Mouse (Mus musculus): ENCODE data around the gene Srarp.

Gene Srarp

DNA sequence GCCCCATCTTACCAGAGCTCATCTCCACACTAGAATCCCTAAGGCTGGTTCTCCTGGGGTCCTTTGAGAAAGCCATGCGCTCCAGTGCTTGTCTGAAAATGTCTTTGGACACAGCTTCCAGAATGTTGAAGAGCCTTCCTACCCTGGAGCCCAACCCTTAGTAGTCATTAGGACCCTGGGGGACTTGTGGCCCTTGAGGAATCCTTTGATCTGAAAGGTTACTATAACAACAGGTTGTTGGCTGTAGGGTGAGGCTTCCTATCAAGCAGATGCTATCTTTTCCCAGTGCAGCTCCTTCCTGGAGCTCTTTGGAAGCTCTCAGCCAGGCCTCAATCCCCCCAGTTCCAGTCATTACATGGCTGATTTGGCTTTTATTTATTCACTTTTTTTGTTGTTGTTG lies at the start of gene Srarp:
Gene Srarp (minus strand): TSS at position 132 of the 400 bp plus-strand sequence.
- in situ Hi-C loops (cut with MboI; ENCODE audit: unreplicated experiment in 2 of 2): loop anchor here (25.0 kb wide), 3 partner anchors 351 to 1976 kb away; partner anchors contain the start of genes Casp9 (in 1 of the 2), Dnajc16 (in 1 of the 2) and Pramef8 (in 1 of the 2)

DNA sequence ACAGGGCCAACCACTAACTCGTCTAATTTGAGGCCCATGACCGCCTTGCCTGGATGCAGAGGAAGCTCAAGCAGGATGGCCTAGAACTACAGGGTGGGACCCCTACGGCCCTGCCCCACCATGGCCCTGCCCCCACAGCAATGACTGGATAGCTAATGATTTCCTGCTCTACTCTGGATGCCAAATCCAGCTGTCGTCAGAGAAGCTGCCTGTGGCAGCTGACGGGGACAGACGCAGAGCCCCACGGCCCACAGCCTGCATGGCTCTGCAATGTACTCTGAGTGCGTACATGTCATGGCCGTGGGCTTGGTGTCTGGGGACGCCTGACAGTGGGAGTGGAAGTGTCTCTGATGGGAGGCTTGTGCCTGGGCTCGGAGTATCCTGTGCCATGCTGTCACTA lies 48.2 kb upstream of the Srarp start:
- in situ Hi-C loops (cut with MboI; ENCODE audit: unreplicated experiment in 2 of 2): no loop called here

- in situ Hi-C loops (cut with MboI; ENCODE audit: unreplicated experiment in 2 of 2): no loop called here
Measured at GRCm38 (mm10) chr4:141479411-141479810, 43.5 kb upstream of the Srarp start.

- in situ Hi-C loops (cut with MboI; ENCODE audit: unreplicated experiment in 2 of 2): no loop called here
Measured at GRCm38 (mm10) chr4:141478794-141479193, 42.9 kb upstream of the Srarp start.

- in situ Hi-C loops (cut with MboI; ENCODE audit: unreplicated experiment in 2 of 2): no loop called here
Measured at GRCm38 (mm10) chr4:141478225-141478624, 42.3 kb upstream of the Srarp start.

- in situ Hi-C loops (cut with MboI; ENCODE audit: unreplicated experiment in 2 of 2): no loop called here
Measured at GRCm38 (mm10) chr4:141477681-141478102, 41.8 kb upstream of the Srarp start.

GRCm38 (mm10) chr4:141474431-141474830 lies 38.5 kb upstream of the Srarp start:
- in situ Hi-C loops (cut with MboI; ENCODE audit: unreplicated experiment in 2 of 2): no loop called here

DNA sequence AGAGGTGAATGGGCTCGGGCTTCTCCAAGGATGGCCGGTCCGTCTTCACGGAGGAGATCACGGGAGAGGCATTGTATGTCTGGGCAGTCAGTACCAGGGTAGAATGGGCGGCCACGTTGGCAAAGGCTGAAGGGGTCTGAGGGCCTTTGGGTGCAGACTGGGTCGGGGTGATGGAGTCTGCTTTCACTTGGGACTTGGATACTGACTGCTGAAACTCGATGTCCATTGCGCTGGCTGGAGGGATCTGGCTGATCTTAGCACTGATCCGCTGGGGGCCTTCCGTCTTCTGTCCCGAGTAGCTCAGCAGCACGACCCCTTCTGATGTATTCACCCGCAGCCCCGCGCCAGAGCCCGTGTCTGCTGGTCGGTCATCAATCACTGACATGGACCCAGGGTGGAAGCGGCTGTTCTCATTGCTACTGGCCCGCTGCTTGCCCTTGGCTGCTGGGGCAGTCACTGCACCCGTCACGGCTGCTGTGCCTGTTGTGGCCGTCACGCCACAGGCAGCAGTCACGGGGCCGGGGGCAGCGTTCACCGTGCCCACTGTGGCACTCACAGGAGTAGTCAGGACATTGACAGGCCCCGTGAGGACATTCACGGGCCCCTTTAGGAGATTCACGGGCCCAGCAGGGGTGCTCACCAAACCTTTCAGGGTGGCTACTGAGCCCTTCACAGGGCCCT lies 36.9 kb upstream of the Srarp start:
- in situ Hi-C loops (cut with MboI; ENCODE audit: unreplicated experiment in 2 of 2): no loop called here

- in situ Hi-C loops (cut with MboI; ENCODE audit: unreplicated experiment in 2 of 2): no loop called here
Measured at GRCm38 (mm10) chr4:141471491-141471890, 35.6 kb upstream of the Srarp start.

GRCm38 (mm10) chr4:141469343-141469742 lies 33.4 kb upstream of the Srarp start:
- in situ Hi-C loops (cut with MboI; ENCODE audit: unreplicated experiment in 2 of 2): no loop called here

DNA sequence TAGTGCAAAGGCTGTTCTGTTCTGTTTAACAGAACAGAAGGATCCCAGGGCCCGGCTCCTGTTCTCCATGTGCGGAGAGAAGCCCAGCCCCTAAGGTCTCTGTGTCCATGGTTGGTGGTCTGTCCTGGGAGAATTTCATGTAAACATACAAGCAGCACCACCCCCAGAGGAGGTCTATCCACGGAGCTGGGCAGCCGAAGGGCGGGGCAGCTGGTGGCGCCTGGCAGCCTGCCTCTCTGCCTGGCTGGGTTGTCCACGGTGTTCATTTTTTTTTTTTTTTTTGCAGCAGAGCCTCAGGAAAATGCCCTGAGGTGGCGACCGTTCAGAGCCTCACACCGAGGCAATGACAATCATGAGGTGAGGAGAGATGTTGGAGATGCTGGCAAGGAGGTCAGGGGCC lies 32.7 kb upstream of the Srarp start:
- in situ Hi-C loops (cut with MboI; ENCODE audit: unreplicated experiment in 2 of 2): no loop called here

DNA sequence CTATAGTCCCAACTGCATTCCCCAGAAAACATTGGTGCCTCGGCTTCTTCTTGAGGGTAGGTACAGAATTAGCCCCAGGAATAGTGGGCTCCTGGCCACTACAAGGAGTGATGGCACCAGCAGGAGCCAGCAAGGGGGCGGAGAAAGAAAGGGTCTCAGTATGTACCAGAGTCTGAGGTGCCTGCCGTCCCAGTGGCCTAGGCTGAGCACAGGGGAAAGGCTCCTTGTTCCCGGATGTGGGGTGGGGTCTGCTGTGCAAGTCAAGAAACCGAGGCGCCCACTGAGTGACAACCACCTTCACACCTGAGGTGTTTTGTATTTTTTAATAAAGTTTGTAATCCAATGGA lies 31.6 kb upstream of the Srarp start:
- in situ Hi-C loops (cut with MboI; ENCODE audit: unreplicated experiment in 2 of 2): no loop called here

- in situ Hi-C loops (cut with MboI; ENCODE audit: unreplicated experiment in 2 of 2): no loop called here
Measured at GRCm38 (mm10) chr4:141466844-141467580, 31.1 kb upstream of the Srarp start.

GRCm38 (mm10) chr4:141466289-141466795 lies 30.4 kb upstream of the Srarp start:
- in situ Hi-C loops (cut with MboI; ENCODE audit: unreplicated experiment in 2 of 2): no loop called here

DNA sequence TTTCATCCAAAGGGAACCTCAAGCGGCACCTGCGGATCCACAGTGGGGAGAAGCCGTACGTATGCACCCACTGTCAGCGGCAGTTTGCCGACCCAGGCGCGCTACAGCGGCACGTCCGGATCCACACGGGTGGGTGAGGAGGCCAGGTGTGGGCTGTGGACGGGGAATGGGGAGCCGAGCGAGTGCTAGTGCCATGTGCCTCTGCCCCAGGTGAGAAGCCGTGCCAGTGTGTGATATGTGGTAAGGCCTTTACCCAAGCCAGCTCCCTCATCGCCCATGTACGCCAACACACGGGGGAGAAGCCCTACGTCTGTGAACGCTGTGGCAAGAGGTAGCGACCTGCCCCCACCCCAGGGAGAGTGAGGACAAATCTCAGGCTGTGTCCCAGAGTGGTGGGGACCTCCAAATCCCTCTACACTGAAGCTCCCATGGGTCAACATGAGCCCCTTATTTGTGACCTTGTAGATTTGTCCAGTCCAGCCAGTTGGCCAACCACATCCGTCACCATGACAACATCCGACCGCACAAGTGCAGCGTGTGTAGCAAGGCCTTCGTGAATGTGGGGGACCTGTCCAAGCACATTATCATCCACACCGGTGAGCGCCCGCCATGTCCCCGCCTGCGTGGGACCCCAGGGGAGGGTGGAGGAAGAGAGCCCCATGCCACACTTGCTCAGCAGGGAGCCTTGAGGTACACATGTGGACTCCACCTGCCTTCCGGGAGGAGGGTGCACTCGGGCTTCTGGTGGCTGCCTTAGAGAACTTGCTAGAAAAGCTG lies 29.8 kb upstream of the Srarp start:
- in situ Hi-C loops (cut with MboI; ENCODE audit: unreplicated experiment in 2 of 2): no loop called here

DNA sequence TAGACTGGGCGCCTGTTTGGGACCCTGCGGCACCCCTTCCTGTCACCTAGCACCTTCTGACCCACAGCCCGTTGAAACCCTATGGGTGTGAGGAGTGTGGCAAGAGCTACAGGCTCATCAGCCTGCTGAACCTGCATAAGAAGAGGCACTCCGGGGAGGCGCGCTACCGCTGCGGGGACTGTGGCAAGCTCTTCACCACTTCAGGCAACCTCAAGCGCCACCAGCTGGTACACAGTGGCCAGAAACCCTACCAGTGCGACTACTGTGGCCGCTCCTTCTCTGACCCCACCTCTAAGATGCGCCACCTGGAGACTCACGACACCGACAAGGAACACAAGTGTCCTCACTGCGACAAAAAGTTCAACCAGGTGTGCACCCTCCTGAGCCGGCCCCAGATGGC lies 28.8 kb upstream of the Srarp start:
- in situ Hi-C loops (cut with MboI; ENCODE audit: unreplicated experiment in 2 of 2): no loop called here

- in situ Hi-C loops (cut with MboI; ENCODE audit: unreplicated experiment in 2 of 2): no loop called here
Measured at GRCm38 (mm10) chr4:141463472-141463871, 27.6 kb upstream of the Srarp start.

DNA sequence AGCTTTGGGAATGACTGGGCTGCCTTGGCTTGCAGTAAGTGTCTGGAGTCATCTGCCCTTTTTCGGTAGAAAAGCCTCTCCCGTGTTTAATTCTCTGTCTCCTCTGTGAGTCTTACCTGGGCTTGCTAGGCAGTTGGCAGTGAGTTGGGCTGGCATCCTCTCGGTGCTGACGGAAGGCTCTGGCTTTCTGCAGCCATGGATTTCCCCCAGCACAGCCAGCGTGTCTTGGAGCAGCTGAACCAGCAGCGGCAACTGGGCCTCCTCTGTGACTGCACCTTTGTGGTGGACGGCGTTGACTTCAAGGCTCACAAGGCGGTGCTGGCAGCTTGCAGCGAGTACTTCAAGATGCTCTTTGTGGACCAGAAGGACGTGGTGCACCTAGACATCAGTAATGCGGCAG lies 25.7 kb upstream of the Srarp start:
- in situ Hi-C loops (cut with MboI; ENCODE audit: unreplicated experiment in 2 of 2): no loop called here

DNA sequence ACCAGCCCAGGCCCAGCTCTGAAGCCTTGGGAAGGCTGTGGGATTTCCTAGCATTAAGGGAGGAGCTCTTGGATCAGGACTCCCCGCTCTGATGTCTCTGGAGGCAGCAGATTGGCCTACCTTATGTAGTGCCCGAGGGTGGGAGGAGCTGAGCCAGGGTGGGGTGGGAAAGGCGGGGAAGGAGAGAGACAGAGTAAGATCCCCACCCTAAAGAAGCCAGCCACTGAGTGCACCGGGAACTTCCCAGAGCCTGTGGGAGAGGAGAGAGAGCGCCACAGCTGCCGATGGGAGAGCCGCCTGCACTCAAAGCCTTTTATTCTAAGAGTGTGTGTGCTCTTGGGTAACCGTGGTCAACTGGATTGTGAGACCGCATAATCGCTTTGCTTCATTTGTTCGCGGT lies 25.2 kb upstream of the Srarp start:
- in situ Hi-C loops (cut with MboI; ENCODE audit: unreplicated experiment in 2 of 2): no loop called here

DNA sequence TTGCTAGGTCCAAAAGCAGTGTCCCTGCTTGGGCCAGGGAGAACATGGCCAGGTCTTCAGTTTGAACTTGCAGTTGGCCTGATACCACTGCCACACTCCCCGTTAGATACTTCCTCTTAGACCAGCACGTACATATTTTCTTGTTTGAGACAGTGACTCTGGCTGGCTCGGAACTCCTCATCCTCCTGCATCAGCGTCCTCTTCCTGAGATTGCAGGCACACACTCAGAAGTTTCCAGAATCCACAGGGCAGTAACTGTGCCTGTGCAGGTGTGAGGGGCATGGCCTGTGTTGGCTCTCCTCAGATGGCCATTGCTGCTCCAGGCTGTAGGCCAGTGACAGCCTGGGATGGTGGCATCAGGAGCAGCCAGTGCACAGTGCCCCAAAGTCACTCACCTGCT lies 24.6 kb upstream of the Srarp start:
- in situ Hi-C loops (cut with MboI; ENCODE audit: unreplicated experiment in 2 of 2): no loop called here

DNA sequence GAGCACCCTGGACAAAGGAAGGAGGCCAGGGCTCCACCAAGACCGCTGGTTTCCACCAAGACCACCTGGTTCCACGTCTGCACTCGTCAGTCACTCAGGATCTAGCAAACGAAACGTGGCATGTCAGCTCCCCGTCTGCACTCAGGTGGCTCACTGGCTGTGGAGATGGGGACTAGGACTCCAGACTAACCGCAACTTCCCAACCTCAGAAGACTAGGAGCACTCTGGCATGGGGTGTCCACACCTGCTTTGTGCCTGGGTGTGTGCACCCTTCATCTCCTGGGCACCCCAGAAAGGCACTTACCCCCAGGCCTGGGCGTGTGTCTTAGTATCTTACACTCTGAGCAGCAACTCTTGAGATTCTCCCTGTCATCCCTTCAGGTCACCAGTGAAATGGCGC lies 23.9 kb upstream of the Srarp start:
- in situ Hi-C loops (cut with MboI; ENCODE audit: unreplicated experiment in 2 of 2): no loop called here
